Mouse (Mus musculus): ENCODE measurements around the gene Slc3a2.

DNA sequence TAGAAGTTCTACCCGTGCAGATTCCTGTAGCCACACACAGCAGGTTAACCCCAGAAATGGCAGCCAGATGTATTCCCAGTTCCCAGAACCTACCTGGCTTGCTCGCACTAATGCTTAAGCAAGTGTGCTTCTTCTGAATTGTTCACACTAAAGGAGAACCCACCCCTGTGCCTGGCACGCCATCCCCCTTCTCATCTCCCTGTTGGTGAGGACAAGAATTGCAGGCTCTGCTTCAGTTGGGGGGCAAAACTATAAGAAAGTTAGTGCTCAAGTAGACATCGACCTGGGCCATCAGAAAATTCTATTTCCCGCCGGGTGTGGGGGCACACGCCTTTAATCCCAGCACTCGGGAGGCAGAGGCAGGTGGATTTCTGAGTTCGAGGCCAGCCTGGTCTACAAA, 23.5 kb downstream of the Slc3a2 start:
- TF ChIP-seq USF1 (IDR thresholded peaks at IDR 0.05; ENCODE audit: low read depth, low read length) (no peak), MYC (IDR thresholded peaks at IDR 0.05; ENCODE audit: low read depth, low read length) (no peak), ETS1 (conservative IDR thresholded peaks at IDR 0.05; ENCODE audit: low read depth, low read length) (no peak), CTCF (conservative IDR thresholded peaks at IDR 0.05 in 1 of 2, IDR thresholded peaks at IDR 0.05 in 1 of 2; ENCODE audit: low read depth in 2 of 2, low read length in 2 of 2) (no peak), POLR2A (IDR thresholded peaks at IDR 0.05; ENCODE audit: low read depth, low read length) (no peak), BHLHE40 (IDR thresholded peaks at IDR 0.05; ENCODE audit: low read depth, low read length) (no peak)

All from CH12.LX (cell line).